Mouse (Mus musculus): Measurements from ENCODE around the gene Cfap74.

DNA sequence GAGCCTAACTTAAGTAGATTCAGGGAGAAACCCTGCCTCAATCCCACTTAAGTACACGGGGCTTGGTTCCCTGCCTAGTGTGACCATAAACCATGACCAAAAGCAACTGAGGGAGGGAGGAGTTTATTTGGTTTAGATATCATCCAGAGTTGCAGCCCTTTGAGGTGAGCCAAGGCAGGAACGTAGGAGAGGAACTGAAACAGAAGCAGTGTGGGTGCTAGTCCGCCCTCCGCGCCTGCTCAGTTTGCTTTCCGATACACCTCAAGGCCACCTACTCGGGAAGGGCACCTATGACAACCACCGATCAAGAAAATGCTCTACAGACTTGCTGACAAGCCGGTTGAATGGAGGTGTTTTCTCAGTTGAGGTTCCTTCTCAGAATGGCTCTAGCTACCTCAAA lies 41.3 kb upstream of the Cfap74 start:
- TF ChIP-seq CTCF (IDR thresholded peaks at IDR 0.05; ENCODE audit: low read depth), result no peak
- TF ChIP-seq EP300 (optimal IDR thresholded peaks at IDR 0.05), result no peak
